Mouse (Mus musculus): ENCODE data around the gene Gmfg.

- TF ChIP-seq GATA1 (IDR thresholded peaks at IDR 0.05; ENCODE audit: low read length) = no peak
- TF ChIP-seq TAL1 (IDR thresholded peaks at IDR 0.05; ENCODE audit: low read length) = no peak
Measured at GRCm38 (mm10) chr7:28412826-28413225, 24.4 kb upstream of the Gmfg start.

Measured in erythroblast, embryonic 14.5 days (primary cell).